Mouse (Mus musculus): ENCODE results near the gene Gpr153. TPM values are rescaled to one million over a fixed set of nuclear protein-coding genes. Genes with fewer than 3 reads are reported as not detected.
A peak's percentile ranks its signal among the peaks of the same experiment; 100 is the strongest.

The Gpr153 gene
- total RNA-seq, 2 experiments from 2014 or later, result 13.9 to 15.5 TPM

DNA sequence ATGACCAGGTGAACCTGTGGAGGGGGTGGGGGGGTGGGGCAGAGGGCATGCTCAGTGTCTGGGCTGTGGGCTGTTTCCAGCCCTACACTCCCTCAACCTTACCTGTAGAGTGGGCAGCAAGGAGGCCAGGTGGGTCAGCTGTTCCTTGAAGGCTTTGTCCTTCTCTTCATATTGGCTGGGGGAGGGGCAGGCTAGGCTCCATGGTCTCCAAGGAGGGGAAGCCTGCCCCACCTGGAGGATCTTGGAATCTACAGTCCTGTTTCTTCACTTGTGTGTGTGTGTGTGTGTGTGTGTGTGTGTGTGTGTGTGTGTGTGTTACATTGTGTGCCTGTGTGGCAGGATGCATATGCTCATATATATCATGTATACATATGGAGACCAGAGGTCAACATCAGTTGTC lies 39.9 kb downstream of the Gpr153 start:
- DNase-seq (ENCODE audit: low spot score in 2 of 2), result no peak

DNA sequence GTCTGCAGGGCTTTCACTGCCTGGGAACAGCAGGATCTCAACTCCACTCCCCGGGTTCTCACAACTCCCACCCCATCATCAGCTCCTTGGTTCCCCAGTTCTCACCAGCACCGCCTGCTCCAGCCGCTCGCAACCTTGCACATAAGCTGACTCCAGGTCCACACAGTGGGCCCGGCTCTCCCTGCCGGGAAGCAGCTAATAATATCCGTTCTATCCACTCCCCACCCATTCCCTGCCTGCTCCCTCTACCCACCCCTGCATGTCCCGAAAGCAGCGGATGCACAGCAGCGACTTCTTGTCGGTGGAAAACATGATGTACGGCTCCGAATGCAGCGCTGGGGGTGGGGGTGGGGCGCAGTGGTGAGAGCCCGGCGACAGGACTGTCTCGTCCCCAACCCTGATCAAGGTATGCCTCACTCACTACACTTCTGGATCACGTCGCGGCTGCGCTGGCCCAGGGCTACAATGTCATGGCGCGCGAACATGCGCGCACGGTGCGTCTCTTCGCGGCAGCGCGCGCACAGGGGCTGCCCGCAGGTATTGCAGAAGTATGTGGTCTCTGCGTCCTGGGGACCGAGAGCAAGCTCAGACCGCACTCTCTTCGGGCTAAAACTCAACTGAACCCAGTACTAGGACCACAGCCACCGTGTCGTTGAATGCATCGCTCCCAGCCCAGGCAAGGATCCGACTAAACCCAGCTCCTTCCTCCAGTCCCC lies 41.6 kb downstream of the Gpr153 start:
- DNase-seq (ENCODE audit: low spot score in 2 of 2), result no peak

DNA sequence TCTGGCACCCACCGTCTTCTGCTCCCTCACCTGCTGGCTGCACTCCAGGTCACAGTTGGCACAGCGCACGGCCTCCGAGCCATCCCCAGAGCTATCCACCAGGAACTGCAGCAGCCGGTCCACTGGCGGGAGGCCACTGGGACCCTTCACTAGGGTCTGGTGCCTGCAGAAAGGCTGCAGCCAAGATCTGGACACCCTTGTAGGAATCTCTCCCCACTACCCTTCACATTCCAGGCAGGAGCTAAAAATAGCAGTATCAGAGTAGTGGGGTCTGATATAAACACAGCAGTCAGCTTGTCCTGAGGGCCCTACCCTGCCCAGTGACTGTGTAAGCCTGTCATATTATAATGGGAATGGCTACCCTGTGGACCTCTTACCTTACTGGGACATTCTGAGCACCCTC lies 43.6 kb downstream of the Gpr153 start:
- no peak for DNase-seq (ENCODE audit: low spot score in 2 of 2)

- peak in 1 of 2 experiments; percentile 33 for DNase-seq (ENCODE audit: low spot score in 2 of 2)
Measured at GRCm38 (mm10) chr4:152318517-152319234, 44.6 kb downstream of the Gpr153 start, which contains the start of gene Rnf207. Gene Rnf207 (minus strand): TSS chr4:152318993.

GRCm38 (mm10) chr4:152321464-152321863 lies 47.4 kb downstream of the Gpr153 start:
- DNase-seq (ENCODE audit: low spot score in 2 of 2), result no peak

GRCm38 (mm10) chr4:152324641-152325562 lies 50.9 kb downstream of the Gpr153 start:
- DNase-seq (ENCODE audit: low spot score in 2 of 2), result no peak

GRCm38 (mm10) chr4:152325574-152326411 lies 51.8 kb downstream of the Gpr153 start, which contains the start of gene Rpl22:
Gene Rpl22 (plus strand): TSS chr4:152325742.
- peak; percentile 62 to 79 for DNase-seq (ENCODE audit: low spot score in 2 of 2)

DNA sequence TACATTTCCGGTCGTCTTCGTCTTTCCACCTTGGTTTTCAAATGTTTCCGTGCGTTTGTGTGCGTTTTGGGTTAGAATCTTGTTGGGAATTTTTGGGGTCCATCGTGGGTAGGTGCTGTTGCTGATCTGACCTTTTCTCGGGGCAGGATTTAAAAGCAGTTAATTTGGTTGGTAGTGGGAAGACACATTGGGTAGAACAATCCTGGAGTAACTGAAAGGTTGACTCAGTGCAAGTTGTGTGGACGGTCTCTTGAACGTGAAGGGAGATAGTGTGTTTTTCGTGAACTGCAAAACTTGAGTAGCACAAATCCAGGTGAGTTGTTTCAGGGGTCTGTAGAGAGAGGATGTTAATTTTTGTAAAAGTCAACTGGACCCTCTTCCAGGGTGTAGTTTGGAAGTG lies 52.5 kb downstream of the Gpr153 start:
- DNase-seq (ENCODE audit: low spot score in 2 of 2), result no peak

DNA sequence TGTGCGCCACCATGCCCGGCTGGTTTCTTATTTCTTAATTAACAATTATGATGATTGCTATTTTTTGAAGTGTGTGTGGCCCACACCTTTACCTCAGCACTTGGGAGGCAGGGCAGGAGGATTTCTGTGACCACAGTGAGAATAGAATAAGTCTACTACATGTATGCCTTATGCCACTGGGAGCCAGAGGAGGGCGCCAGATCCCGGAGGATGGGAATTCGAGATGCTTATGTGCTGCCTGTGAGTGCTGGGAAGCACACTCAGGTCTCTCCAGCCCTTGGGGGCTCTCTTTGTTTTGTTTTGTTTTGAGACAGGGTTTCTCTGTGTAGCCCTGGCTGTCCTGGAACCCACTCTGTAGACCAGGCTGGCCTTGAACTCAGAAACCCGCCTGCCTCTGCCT lies 54.7 kb downstream of the Gpr153 start:
- no peak for DNase-seq (ENCODE audit: low spot score in 2 of 2)

GRCm38 (mm10) chr4:152332952-152333351 lies 58.9 kb downstream of the Gpr153 start:
- peak; percentile 22 to 52 for DNase-seq (ENCODE audit: low spot score in 2 of 2)

DNA sequence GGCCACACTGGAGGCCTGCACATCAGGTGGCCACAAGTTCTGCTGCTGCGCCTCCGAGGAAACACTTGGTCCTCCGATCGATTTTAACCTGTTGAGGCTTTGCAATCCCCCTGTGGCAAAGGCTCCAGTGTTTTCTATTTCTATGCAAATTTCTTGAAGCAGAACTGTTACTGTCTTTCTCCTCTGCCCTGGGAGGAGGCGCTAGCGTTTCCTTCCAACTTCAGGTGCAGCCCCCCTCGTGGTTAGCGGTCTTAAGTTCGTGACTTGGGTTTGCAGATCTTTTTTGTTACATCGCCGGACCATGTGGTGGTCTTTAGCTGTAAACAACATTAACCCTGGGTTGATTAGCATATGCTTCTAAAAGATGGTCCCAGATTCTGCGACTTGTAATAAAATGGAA lies 59.6 kb downstream of the Gpr153 start:
- DNase-seq (ENCODE audit: low spot score in 2 of 2), result no peak

Other genes with a start within 250 kb of the Gpr153 start
- 10 to 100 TPM; 16.8 to 17.0 TPM for gene Zbtb48, start 246.6 kb upstream of the Gpr153 start, total RNA-seq (2021)
- under 1 TPM; 0.25 to 0.37 TPM for gene Tas1r1, start 235.7 kb upstream of the Gpr153 start, total RNA-seq (2021)
- 10 to 100 TPM; 22.5 to 23.4 TPM for gene Nol9, start 234.9 kb upstream of the Gpr153 start, total RNA-seq (2021)
- gene Plekhg5, start 201.7 kb upstream of the Gpr153 start, total RNA-seq (2021), result 10 to 100 TPM; 26.2 to 32.1 TPM
- gene Tnfrsf25, start 158.3 kb upstream of the Gpr153 start, total RNA-seq (2021), result 1 to 10 TPM; 1.2 to 1.4 TPM
- gene Espn, start 121.9 kb upstream of the Gpr153 start, total RNA-seq (2021), result 1 to 10 TPM; 1.0 to 5.1 TPM
- not detected for gene Hes2, start 115.4 kb upstream of the Gpr153 start, total RNA-seq (2021)
- 10 to 100 TPM; 39.1 to 44.4 TPM for gene Acot7, start 96.1 kb upstream of the Gpr153 start, total RNA-seq (2021)
- gene Hes3, start 17.4 kb downstream of the Gpr153 start, total RNA-seq (2021), result not detected
- gene Icmt, start 23.0 kb downstream of the Gpr153 start, total RNA-seq (2021), result 10 to 100 TPM; 35.4 to 35.5 TPM
- gene Rnf207, start 44.8 kb downstream of the Gpr153 start, total RNA-seq (2021), result 1 to 10 TPM; 1.2 to 1.3 TPM
- gene Rpl22, start 51.5 kb downstream of the Gpr153 start, total RNA-seq (2021), result 100 to 1,000 TPM; 608 to 640 TPM
- gene Chd5, start 64.4 kb downstream of the Gpr153 start, total RNA-seq (2021), result 10 to 100 TPM; 19.0 to 24.7 TPM
- gene Nphp4, start 202.5 kb downstream of the Gpr153 start, total RNA-seq (2021), result 1 to 10 TPM; 4.5 to 6.5 TPM
- gene Kcnab2, start 203.6 kb downstream of the Gpr153 start, total RNA-seq (2021), result 10 to 100 TPM; 10.1 to 10.4 TPM

All from adrenal gland, postnatal 4 days (tissue).